In the genomic region with DNA sequence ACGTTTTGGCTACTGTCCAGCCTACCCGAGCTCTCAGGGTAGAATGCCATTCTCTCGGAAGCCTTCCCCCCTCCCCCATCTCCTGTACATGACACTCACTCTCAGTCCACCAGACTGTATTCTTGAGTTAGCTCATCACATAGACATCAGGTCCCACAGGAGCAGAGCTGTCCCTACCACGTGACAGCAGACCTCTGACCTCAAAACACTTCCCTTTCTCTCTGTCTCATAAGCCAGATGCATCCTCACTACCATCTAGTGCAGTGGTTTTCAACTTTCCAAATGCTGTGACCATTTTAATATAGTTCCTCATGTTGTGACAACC, we compare ENCODE assay signal across 11 mouse cellular contexts. TPM values are rescaled to one million over a fixed set of nuclear protein-coding genes. Genes with fewer than 3 reads are reported as not detected.
DNase-seq lines count a peak whose midpoint lies in the region; ATAC-seq and TF ChIP-seq lines count a peak whose summit lies in the region.
"Had no signal": no experiment of that assay in that cellular context is flagged by ENCODE, and none has a peak within 500 bp of the region (broad histone marks: within the 10 kb centered on the region; RNA-seq: fewer than 3 reads in every experiment).

No protein-coding gene starts in this region.

- TF ChIP-seq POLR2A in CH12.LX (IDR thresholded peaks at IDR 0.05; ENCODE audit: low read depth, low read length) = no peak

- H3K27me3 ChIP-seq in forebrain, embryonic 12.5 days = no peaks in the 10 kb centered on the region
- no peaks in the 10 kb centered on the region for H3K27me3 ChIP-seq in forebrain, postnatal 0 days (ENCODE audit: insufficient read depth, low read length)
- no peaks in the 10 kb centered on the region for H3K27me3 ChIP-seq in liver, embryonic 16.5 days (ENCODE audit: control insufficient read depth, insufficient read depth, low read depth, low read length)
- no peaks in the 10 kb centered on the region for H3K27me3 ChIP-seq in liver, embryonic 11.5 days (replicated peaks; ENCODE audit: control insufficient read depth, insufficient read depth, low read length)
- no peaks in the 10 kb centered on the region for H3K27me3 ChIP-seq in CH12.LX (replicated peaks)
- H3K27me3 ChIP-seq in intestine, postnatal 0 days (replicated peaks; ENCODE audit: control insufficient read depth, insufficient read depth, low read length) = no peaks in the 10 kb centered on the region
- H3K27me3 ChIP-seq: midbrain, embryonic 15.5 days had no signal

- peak; percentile 50; the same call in 1 of the 2 replicates for ATAC-seq in forebrain, embryonic 12.5 days (ENCODE audit: low FRiP score)
- ATAC-seq in forebrain, postnatal 0 days = no peak
- peak; percentile 13; the same call in 1 of the 2 replicates for ATAC-seq in liver, embryonic 16.5 days (ENCODE audit: low read depth)
- ATAC-seq in liver, embryonic 11.5 days (replicated peaks; ENCODE audit: low FRiP score) = no peak; the same call in 1 of the 2 replicates
- no peak for ATAC-seq in intestine, postnatal 0 days
- ATAC-seq: midbrain, embryonic 15.5 days had no signal

- H3K79me2 ChIP-seq in CH12.LX (replicated peaks; ENCODE audit: control insufficient read depth, extremely low read depth, insufficient read depth, poor library complexity, severe bottlenecking) = peaks cover 32% of the 10 kb centered on the region

- in situ Hi-C loops in CH12.LX (cut with MboI; ENCODE audit: low pct_ligation_motif_present, low pct_unique_long_range_greater_than_20kb, low sequenced_read_pairs) = no loop called here

- intact Hi-C loops in left cerebral cortex, postnatal 14 days (cut with DNase I) = no loop called here

- H3K36me3 ChIP-seq in forebrain, embryonic 12.5 days (replicated peaks) = no peaks in the 10 kb centered on the region
- no peaks in the 10 kb centered on the region for H3K36me3 ChIP-seq in forebrain, postnatal 0 days (ENCODE audit: insufficient read depth)
- no peaks in the 10 kb centered on the region for H3K36me3 ChIP-seq in liver, embryonic 16.5 days (ENCODE audit: control insufficient read depth, insufficient read depth)
- no peaks in the 10 kb centered on the region for H3K36me3 ChIP-seq in liver, embryonic 11.5 days (ENCODE audit: control insufficient read depth, insufficient read depth, low read length)
- H3K36me3 ChIP-seq in CH12.LX (replicated peaks in 1 of 2; ENCODE audit: control insufficient read depth in 1 of 2, insufficient read depth in 1 of 2, low read length in 1 of 2) = peaks cover 0 to 28% of the 10 kb centered on the region in 2 experiments
- no peaks in the 10 kb centered on the region for H3K36me3 ChIP-seq in intestine, postnatal 0 days (ENCODE audit: control insufficient read depth, insufficient read depth)
- H3K36me3 ChIP-seq: midbrain, embryonic 15.5 days had no signal

- WGBS in forebrain, embryonic 12.5 days = 53% methylated on average over 4 of the region's 4 CpGs
- WGBS in forebrain, postnatal 0 days = 40% methylated on average over 4 of the region's 4 CpGs
- WGBS in liver, embryonic 16.5 days (ENCODE audit: insufficient replicate concordance) = 33% methylated on average over 4 of the region's 4 CpGs
- WGBS in liver, embryonic 11.5 days = 42% methylated on average over 4 of the region's 4 CpGs
- WGBS in intestine, postnatal 0 days = 43% methylated on average over 4 of the region's 4 CpGs

- H3K4me1 ChIP-seq in forebrain, embryonic 12.5 days = peaks cover 35% of the 10 kb centered on the region
- H3K4me1 ChIP-seq in forebrain, postnatal 0 days (ENCODE audit: insufficient read depth) = peaks cover 3% of the 10 kb centered on the region; the same call in 1 of the 2 replicates
- peaks cover 7% of the 10 kb centered on the region for H3K4me1 ChIP-seq in liver, embryonic 16.5 days (ENCODE audit: control insufficient read depth, low read depth, low read length)
- peaks cover 8% of the 10 kb centered on the region; the same call in 1 of the 2 replicates for H3K4me1 ChIP-seq in liver, embryonic 11.5 days (replicated peaks; ENCODE audit: control insufficient read depth, insufficient read depth, low read length)
- H3K4me1 ChIP-seq in CH12.LX (ENCODE audit: control insufficient read depth in 1 of 2, insufficient read depth in 2 of 2) = peaks cover 26 to 90% of the 10 kb centered on the region in 2 experiments
- H3K4me1 ChIP-seq in intestine, postnatal 0 days (replicated peaks; ENCODE audit: control insufficient read depth, insufficient read depth, low read length) = peaks cover 8% of the 10 kb centered on the region; the same call in 1 of the 2 replicates

- no peak overlapping the region for H3K9ac ChIP-seq in forebrain, embryonic 12.5 days
- H3K9ac ChIP-seq in forebrain, postnatal 0 days = no peak overlapping the region
- no peak overlapping the region for H3K9ac ChIP-seq in liver, embryonic 16.5 days (ENCODE audit: low read depth, low read length)
- no peak overlapping the region for H3K9ac ChIP-seq in liver, embryonic 11.5 days (ENCODE audit: low read depth, low read length)
- H3K9ac ChIP-seq in CH12.LX (ENCODE audit: insufficient read depth, low read depth) = peak overlapping the region; percentile 21; the same call in 1 of the 2 replicates
- no peak overlapping the region for H3K9ac ChIP-seq in intestine, postnatal 0 days (ENCODE audit: low read depth, low read length)
- H3K9ac ChIP-seq: midbrain, embryonic 15.5 days had no signal

- H3K4me2 ChIP-seq in forebrain, embryonic 12.5 days = no peak overlapping the region
- H3K4me2 ChIP-seq in forebrain, postnatal 0 days (ENCODE audit: low read depth) = no peak overlapping the region
- H3K4me2 ChIP-seq in liver, embryonic 16.5 days (ENCODE audit: low read depth, low read length) = no peak overlapping the region
- H3K4me2 ChIP-seq in liver, embryonic 11.5 days = no peak overlapping the region
- peak overlapping the region; percentile 85 for H3K4me2 ChIP-seq in CH12.LX (ENCODE audit: insufficient read depth, low read depth, poor library complexity, severe bottlenecking)
- H3K4me2 ChIP-seq in intestine, postnatal 0 days (replicated peaks; ENCODE audit: low read depth) = no peak overlapping the region
- H3K4me2 ChIP-seq: midbrain, embryonic 15.5 days had no signal

- TF ChIP-seq EP300 in CH12.LX (IDR thresholded peaks at IDR 0.05; ENCODE audit: low read length) = peak; percentile 91

- no peak; the same call in 1 of the 2 replicates for TF ChIP-seq RAD21 in CH12.LX (IDR thresholded peaks at IDR 0.05; ENCODE audit: low read depth, low read length)

- no peaks in the 10 kb centered on the region for H3K9me3 ChIP-seq in forebrain, embryonic 12.5 days
- no peaks in the 10 kb centered on the region for H3K9me3 ChIP-seq in forebrain, postnatal 0 days (ENCODE audit: low read length)
- no peaks in the 10 kb centered on the region for H3K9me3 ChIP-seq in liver, embryonic 16.5 days (replicated peaks; ENCODE audit: control insufficient read depth, low read length)
- H3K9me3 ChIP-seq in liver, embryonic 11.5 days (ENCODE audit: control insufficient read depth, low read length) = no peaks in the 10 kb centered on the region
- H3K9me3 ChIP-seq in CH12.LX (replicated peaks; ENCODE audit: low read length) = no peaks in the 10 kb centered on the region
- H3K9me3 ChIP-seq in intestine, postnatal 0 days (ENCODE audit: control insufficient read depth) = no peaks in the 10 kb centered on the region
- H3K9me3 ChIP-seq: midbrain, embryonic 15.5 days had no signal

- no peak for DNase-seq in forebrain, postnatal 0 days
- DNase-seq in liver, embryonic 11.5 days (ENCODE audit: low spot score) = no peak
- DNase-seq in CH12.LX (ENCODE audit: extremely low read depth) = peak; percentile 93
- peak; percentile 66 for DNase-seq in lung, postnatal 36 days
- DNase-seq in left cerebral cortex, postnatal 14 days (ENCODE audit: low spot score in 2 of 2) = no peak
- DNase-seq: cerebellum, adult 9-11 months; thymus, postnatal 4 days had no signal

- H3K4me3 ChIP-seq in forebrain, embryonic 12.5 days (replicated peaks) = no peak overlapping the region
- H3K4me3 ChIP-seq in forebrain, postnatal 0 days (ENCODE audit: low read depth, low read length) = no peak overlapping the region
- no peak overlapping the region for H3K4me3 ChIP-seq in liver, embryonic 16.5 days (ENCODE audit: low read depth, low read length)
- H3K4me3 ChIP-seq in liver, embryonic 11.5 days (ENCODE audit: low read depth, low read length) = no peak overlapping the region
- H3K4me3 ChIP-seq in CH12.LX (replicated peaks in 1 of 3; ENCODE audit: low read depth in 2 of 3, low read length in 2 of 3, poor library complexity in 1 of 3) = peak overlapping the region in 1 of 3 experiments; percentile 29
- H3K4me3 ChIP-seq in intestine, postnatal 0 days (ENCODE audit: low read depth, low read length) = no peak overlapping the region
- H3K4me3 ChIP-seq: midbrain, embryonic 15.5 days had no signal

- no peak overlapping the region for H3K27ac ChIP-seq in forebrain, embryonic 12.5 days
- no peak overlapping the region for H3K27ac ChIP-seq in forebrain, postnatal 0 days (ENCODE audit: low read depth, low read length)
- no peak overlapping the region for H3K27ac ChIP-seq in liver, embryonic 16.5 days (ENCODE audit: low read length)
- no peak overlapping the region for H3K27ac ChIP-seq in liver, embryonic 11.5 days (ENCODE audit: low read depth, low read length)
- peak overlapping the region; percentile 64 for H3K27ac ChIP-seq in CH12.LX (ENCODE audit: insufficient read depth, low read depth)
- no peak overlapping the region for H3K27ac ChIP-seq in intestine, postnatal 0 days (ENCODE audit: low read depth, low read length)
- H3K27ac ChIP-seq: midbrain, embryonic 15.5 days had no signal

- TF ChIP-seq CTCF in forebrain, postnatal 0 days (IDR thresholded peaks at IDR 0.05; ENCODE audit: low read depth) = no peak
- TF ChIP-seq CTCF in CH12.LX (conservative IDR thresholded peaks at IDR 0.05 in 1 of 2, IDR thresholded peaks at IDR 0.05 in 1 of 2; ENCODE audit: low read depth in 2 of 2, low read length in 2 of 2) = no peak
- no peak for TF ChIP-seq CTCF in intestine, postnatal 0 days (IDR thresholded peaks at IDR 0.05; ENCODE audit: low read depth)

- dilution Hi-C loops in CH12.LX (cut with MboI; ENCODE audit: extremely low pct_ligation_motif_present, extremely low pct_unique_long_range_greater_than_20kb, low sequenced_read_pairs) = no loop called here

TF ChIP-seq in CH12.LX, 34 proteins besides CTCF, POLR2A, EP300 and RAD21 (continues in another document):
- TF ChIP-seq PAX5 (IDR thresholded peaks at IDR 0.05; ENCODE audit: low read length) = no peak
- TF ChIP-seq MYC (IDR thresholded peaks at IDR 0.05; ENCODE audit: low read depth, low read length) = peak; percentile 87

RNA-seq across cellular contexts. Expression of a gene that starts 13.7 kb away (rescaled TPM):
- 74.6 and 78.8 TPM in 2 replicates for polyA plus RNA-seq in forebrain, embryonic 12.5 days (2016; fragmentation: Nextera tagmentation; extraction: Ambion mirVana)
- total RNA-seq in forebrain, postnatal 0 days (2014; rRNA removed) = 70.3 and 83.4 TPM in 2 replicates
- 43.2 and 61.1 TPM in 2 replicates for polyA plus RNA-seq in forebrain, postnatal 0 days (2015; fragmentation: Nextera tagmentation; extraction: Ambion mirVana)
- 19.1 and 19.2 TPM in 2 replicates for polyA plus RNA-seq in liver, embryonic 16.5 days (2015; fragmentation: Nextera tagmentation; extraction: Ambion mirVana)
- 54.1 and 56.0 TPM in 2 replicates for polyA plus RNA-seq in liver, embryonic 11.5 days (2014; fragmentation: Nextera tagmentation; extraction: Ambion mirVana)
- total RNA-seq in CH12.LX (2012; rRNA removed) = 44.0 TPM in 2 replicates
- total RNA-seq in CH12.LX (2014; rRNA removed) = 122 and 123 TPM in 2 replicates
- 62.2 and 63.0 TPM in 2 replicates for polyA plus RNA-seq in CH12.LX (2012; ENCODE audit: insufficient read length, low read depth)
- 10 to 100 TPM; 75.5 to 79.5 TPM for total RNA-seq in left cerebral cortex, postnatal 14 days (2021)
- polyA plus RNA-seq in intestine, postnatal 0 days (2015; fragmentation: Nextera tagmentation; extraction: Ambion mirVana) = 32.5 and 35.0 TPM in 2 replicates

Comparison
In these comparisons a context has a peak if more than half of its experiments do, and no peak if none do; other contexts are left out.
1. ATAC-seq: peak in forebrain, embryonic 12.5 days (single experiment) and liver, embryonic 16.5 days (single experiment); none in forebrain, postnatal 0 days (single experiment), liver, embryonic 11.5 days (single experiment) and intestine, postnatal 0 days (single experiment).
2. DNase-seq: peak in CH12.LX (single experiment) and lung, postnatal 36 days (single experiment); none in forebrain, postnatal 0 days (single experiment), liver, embryonic 11.5 days (single experiment) and left cerebral cortex, postnatal 14 days (0 of 2).